Mouse (Mus musculus) layer of hippocampus, postnatal 25 days (tissue): ENCODE measurements around the gene Fanci. TPM values are rescaled to one million over a fixed set of nuclear protein-coding genes. Genes with fewer than 3 reads are reported as not detected.

Experiments
- DNase-seq, 2 experiments: peaks; one replicate each; pipeline ENCODE4 v3.0.0; 2022; ENCODE audit warnings: mixed read lengths in 2 of 2, low spot score in 1 of 2; ENCODE audit errors: extremely low spot score in 1 of 2
- total RNA-seq, 2 experiments: library from RNA; stranded (reverse); gene quantifications; 2 replicates each; pipeline ENCODE4 v1.2.3; 2021

Gene Fanci
- total RNA-seq, 2 experiments from 2014 or later: 0.26 to 0.37 TPM

- no peak for DNase-seq
These were observed 55.3 kb downstream of the Fanci start for GRCm38 (mm10) chr7:79447048-79447447.

GRCm38 (mm10) chr7:79447486-79447885 is 55.8 kb downstream of the Fanci start:
- no peak for DNase-seq

- no peak for DNase-seq
These were observed 70.0 kb downstream of the Fanci start for GRCm38 (mm10) chr7:79461721-79462120.

DNA sequence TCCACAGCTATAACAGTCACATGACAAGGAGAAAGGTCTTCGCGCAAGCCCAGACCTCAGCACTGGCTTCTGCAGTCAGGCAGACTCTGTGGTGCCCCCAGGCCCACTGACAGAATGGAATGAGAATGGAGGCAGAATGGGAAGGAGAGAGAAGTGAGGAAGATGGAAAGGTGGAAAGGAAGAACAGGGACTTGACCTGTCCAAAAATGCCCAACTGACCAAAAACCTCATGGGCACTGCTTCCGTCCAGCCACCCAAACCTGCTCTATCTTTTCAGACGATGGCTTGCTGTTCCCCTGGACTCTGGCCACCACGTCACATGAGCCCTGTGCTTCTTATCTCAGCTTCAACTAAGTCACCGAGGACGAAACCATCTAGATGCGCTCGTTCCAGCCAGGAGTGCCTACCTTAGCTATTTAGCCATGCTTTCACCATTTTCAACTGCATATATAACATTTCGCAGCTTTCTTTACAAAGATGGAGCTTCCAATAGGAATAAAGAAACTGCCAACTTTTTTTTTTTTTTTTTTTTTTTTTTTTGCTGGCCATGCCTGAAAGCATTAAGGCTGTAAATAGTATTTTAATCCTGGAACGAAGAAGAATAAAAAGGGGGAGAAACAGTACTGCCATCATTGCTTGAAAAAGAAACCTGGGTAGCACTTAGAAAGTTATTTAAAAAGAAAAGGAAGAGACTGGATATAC is 71.8 kb downstream of the Fanci start:
- DNase-seq: no peak

DNA sequence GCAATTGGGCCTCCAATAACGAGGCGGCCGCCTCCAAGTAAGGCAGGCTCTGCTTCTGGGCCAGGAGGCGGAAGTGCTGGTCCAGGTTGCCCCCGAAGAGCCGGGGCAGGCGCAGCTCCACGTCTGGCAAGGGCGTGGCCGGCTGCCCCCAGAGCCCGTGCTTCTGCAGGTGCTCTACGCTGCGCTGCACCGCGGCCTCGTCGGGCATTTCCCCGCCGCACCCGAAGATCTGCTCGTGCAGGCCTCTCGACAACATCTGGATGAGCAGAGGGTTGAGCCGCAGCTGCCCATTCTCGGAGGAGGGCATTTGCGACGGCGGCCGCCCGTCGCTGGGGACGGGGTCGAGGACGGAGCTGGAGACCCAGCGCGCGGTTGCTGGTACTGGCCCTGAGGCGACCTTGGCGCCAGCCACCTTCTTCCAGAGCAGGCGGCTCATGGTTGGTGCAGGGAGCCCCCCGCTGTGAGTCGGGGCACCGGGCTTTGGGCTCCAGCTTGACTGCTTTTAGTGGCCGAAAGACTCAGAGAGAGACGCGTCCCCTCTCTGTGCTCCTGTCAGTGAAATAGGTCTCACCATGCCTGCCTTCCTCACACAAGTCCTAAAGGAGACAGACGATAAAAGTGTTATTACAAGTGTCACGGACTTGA is 73.2 kb downstream of the Fanci start:
- DNase-seq: no peak

GRCm38 (mm10) chr7:79465461-79466044 is 73.8 kb downstream of the Fanci start:
- peak; percentile 25 to 30 for DNase-seq

DNA sequence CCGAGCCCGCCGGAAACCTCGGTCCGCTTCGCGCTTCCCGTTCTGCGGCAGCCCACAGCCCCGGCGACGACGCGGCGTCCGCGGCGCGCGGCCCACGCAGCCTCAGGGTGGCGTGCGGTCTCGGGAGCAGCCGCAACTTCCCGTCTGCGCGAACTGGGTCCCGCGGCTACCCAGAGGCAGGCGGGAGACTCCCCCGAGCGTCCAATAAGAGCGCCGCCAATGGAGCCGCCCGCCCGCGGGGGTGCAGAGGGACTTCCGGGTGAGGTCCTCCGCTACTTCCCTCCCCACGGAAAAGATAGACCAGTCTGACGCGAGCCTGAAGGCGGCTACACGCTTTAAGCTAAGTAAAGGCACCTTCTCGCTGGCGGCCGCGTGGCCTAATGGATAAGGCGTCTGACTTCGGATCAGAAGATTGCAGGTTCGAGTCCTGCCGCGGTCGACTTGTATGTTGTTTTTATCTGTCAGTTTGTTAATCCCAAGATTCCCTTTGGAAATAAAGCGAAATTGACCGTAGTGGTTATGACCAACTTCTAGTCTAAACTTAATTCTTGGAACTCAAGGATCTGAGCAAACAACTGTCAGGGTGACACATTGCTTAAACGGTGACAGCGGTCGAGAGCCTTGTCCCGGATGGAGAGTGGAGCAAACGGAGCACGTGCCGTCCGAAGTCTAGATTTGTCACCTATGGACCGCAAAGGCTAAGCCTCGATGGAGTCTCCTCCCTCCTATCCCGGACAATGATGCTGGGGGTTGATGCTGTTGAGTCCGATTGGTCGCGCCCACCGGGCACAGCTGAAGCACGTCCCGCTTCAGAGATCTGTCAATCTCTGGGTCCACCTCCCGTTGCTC is 74.5 kb downstream of the Fanci start, which contains the start of gene Polg:
Gene Polg (minus strand): TSS at position 310 of the 849 bp plus-strand sequence.
- DNase-seq: peak; percentile 100

DNA sequence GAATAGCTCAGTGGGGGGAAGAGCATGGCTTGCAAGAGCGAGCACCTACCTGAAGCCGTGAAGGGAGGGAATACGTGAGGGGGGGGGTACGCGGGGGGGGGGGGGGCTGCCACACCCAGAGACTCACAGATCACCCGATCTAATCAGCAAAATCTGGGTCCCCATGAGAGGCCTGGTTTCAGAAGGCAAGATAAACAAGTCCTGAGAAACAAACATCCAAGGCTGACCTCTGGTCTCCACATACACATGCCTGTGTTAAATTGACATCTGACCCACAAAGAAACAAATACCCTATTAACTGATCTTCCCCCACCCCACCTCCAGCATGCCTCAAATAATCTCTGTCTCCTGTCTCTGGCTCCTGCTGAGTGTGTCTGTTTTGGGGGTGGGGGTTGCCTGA is 76.2 kb downstream of the Fanci start:
- DNase-seq: no peak

- no peak for DNase-seq
These were observed 77.3 kb downstream of the Fanci start for GRCm38 (mm10) chr7:79468994-79469393.

DNA sequence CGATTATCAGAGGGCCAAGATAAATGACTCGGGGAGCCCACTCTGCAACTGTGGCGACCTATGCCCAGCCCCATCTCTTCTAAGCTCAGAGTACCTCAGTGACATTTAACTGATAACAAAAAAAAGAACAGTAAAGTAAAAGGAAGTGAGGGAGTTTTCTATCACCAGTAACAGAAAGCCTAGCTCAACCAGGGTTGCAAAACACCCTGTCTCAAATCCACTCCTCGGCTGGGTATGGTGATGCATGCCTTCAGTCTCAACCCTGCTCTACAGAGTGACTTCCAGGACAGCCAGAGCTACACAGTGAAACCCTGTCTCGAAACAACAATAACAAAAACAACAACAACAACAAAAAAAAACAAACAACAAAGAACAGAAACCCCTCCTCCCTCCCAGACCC is 78.0 kb downstream of the Fanci start:
- no peak for DNase-seq

GRCm38 (mm10) chr7:79470718-79471117 is 79.0 kb downstream of the Fanci start:
- no peak for DNase-seq

DNA sequence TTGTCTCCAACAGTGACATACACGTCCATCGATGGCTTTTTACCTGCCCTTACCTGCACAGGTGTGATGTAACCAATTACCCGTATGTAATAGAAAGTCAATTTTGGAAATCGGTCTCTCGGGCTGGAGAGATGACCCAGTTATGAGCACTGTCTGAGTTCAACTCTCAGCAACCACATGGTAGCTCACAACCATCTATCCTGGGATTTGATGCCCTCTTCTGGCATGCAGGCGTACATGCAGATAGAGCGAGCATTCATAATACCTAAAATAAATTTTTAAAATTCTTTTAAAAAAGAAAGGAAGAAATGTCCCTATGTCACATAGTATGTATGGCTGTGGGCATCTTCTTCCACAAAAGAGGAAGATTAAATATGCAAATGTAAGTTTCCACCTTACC is 79.7 kb downstream of the Fanci start:
- no peak for DNase-seq

DNA sequence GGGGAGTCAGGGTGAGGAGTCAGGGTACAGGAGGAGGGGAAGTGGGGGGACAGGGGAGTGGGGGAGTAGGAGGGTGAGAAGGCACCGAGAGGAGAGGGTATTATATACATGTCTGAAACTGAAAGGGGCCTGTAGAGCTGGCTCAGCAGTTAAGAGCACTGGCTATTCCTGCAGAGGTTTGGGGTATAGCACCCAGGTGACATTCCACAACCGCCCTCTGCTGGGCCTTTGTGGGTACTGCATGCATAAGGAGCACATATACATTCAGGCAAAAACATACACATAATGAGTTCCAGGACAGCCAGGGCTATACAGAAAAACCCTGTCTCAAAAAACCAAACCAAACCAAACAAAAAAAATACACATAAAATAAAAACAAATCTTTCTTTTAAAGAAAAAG is 81.1 kb downstream of the Fanci start:
- DNase-seq: no peak

DNA sequence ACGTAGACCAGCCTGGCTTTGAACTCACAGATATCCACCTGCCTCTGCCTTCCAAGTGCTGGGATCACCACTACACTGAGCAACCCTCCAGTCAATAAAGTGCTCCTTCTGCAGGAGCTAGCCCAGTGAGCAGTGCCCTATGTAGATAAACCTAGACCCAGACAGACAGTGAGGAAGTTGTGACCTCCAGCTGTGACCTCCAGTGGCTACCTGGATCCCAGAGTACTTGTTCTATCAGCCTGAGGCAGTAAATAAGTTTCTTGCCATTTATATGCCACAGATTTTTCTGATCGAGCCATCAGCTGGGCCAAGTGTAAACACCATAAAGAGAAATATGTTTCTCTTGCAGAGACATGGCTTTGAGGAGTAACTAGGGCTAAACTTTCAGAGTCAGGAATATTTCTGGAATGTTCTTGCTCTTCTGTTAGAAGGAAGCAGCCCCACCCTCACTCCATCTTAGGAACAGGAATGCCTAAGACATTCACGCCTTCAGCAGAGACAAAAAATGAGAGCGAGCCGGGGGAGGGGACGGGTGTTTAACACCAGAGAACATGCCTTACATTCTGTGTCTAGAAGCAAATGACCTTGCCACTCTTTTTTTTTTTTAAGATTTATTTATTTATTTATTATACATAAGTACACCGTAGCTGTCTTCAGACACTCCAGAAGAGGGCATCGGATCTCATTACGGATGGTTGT is 81.9 kb downstream of the Fanci start:
- no peak for DNase-seq

- no peak for DNase-seq
These were observed 83.2 kb downstream of the Fanci start for GRCm38 (mm10) chr7:79474831-79475399.

DNA sequence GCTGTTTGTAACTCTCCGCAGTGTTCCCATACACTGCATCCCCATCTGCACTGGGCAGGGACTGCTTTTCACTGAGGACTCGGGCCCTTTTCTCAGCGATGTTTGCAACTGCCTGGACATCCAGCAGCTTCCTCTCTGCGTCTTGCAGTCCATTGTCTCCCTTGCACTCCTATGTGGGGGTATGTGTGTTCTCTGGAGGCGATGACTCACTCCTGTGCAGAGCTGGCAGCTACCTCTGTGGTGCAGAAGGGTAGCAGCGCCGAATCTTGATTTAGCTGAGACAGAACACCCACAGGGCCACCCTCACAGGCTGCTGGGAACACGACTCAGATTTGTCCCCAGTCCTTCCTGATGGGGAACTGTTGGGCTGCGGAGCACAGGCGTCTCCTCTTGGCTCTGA is 94.8 kb downstream of the Fanci start:
- no peak for DNase-seq

- peak in 1 of 2 experiments; percentile 82 for DNase-seq
These were observed 102.2 kb downstream of the Fanci start for GRCm38 (mm10) chr7:79493915-79494314.

- peak; percentile 91 to 97 for DNase-seq
These were observed 104.5 kb downstream of the Fanci start for GRCm38 (mm10) chr7:79495988-79496815.

DNA sequence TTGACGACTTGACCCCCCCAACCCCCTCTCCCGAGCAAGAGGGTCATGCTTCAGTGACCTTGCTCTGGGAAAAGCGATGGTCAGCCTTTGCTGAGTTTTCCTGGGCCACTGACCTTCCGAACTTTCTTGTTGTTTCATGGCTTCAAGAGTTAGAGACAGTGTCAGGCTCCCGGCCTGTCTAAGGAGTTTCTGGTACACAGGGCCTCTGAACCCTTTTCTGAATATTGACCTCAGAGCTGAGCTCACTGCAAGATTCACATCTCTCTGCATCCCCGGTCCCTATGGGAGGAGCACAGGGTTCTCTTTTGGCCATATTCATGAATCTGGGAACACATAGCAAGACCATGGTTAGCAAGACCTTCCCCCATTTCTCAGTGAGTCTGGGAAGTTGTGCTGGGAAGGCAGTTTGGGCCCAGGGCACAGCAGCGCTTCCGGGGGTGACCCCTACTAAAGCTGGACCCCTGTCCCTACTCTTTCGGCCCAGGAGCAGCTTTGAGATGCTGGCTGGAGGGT is 105.1 kb downstream of the Fanci start:
- DNase-seq: no peak
